Mouse (Mus musculus): ENCODE data around the gene Hebp1. TPM values are rescaled to one million over a fixed set of nuclear protein-coding genes. Genes with fewer than 3 reads are reported as not detected.

Hebp1 gene
- total RNA-seq, 4 experiments from 2014 or later = 48.6 to 60.9 (median 56.7) TPM

DNA sequence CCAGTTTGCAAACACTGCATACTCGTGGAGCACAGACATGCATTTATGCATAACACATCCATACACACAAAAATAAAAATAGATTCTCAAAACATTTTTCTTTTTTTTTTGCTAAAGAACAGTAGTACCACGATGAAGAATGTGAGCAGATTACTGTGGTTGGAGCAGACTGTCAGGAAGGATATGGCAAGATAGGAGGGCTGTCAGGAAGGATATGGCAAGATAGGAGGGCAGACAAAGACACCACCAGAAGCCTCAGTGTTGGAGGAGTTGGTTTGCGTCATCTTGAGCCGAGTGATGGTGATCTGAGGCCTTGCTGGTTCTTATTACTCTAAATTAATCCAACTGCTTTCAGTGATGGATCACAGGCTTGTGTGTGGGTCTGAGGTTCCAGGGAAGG is 35.0 kb downstream of the Hebp1 start:
- DNase-seq (ENCODE audit: low spot score in 2 of 2) = no peak

DNA sequence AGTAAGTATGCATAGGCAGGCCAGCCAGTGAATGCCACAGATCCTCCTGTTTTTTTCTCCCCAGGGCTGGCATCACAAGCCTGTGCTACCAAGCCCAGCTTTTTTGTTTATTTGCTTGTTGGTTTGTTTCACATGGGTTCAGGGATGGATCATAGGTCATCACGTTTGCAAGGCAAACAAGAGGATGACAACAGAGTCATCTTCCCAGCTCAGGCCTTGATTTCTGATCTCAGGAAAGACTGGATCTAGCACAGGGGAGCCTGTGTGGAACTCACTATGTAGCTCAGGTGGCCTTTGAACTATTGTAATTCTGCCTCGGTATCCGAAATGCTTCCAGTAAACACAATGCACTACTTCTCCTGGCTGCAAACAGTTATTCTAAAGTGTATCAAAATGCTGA is 35.5 kb downstream of the Hebp1 start:
- DNase-seq (ENCODE audit: low spot score in 2 of 2) = no peak

DNA sequence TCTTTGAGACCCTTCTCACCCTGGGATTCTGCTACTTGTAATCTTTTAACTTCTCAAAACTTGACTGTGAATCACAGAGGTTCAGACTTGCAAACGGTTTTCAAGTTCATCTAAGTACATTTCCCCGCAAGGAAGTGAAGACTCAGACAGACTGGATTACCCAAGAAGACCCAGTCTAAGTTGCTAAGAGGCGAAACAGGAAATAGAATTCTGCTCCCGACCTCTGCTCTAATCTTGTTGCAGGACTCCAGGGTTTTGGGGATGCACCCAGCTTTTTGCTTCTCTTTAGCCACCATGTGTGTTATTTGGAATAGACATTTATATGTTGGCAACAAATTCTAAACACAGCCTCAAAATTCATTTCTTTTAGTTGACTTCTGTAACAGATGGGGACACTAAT is 36.5 kb downstream of the Hebp1 start:
- DNase-seq (ENCODE audit: low spot score in 2 of 2) = no peak

DNA sequence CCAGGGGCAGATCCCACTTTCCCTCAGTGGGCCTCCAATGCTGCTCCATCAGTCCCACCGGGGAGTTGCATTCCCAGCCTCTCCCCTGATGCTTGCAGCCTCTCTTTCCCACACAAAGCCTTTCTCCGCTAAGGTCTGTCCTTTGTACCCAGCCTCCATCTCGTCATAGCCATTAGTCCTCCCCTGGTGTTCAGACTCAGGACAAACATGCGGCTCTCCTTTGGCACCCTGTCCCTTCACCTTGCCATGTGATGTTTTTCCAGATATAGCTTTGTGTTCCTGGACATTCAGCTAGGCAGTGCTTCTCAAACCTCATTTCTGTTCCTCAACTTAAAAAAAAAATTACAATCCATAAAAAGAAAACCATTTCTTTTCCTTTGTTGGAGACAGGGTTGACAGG is 39.3 kb downstream of the Hebp1 start:
- DNase-seq (ENCODE audit: low spot score in 2 of 2) = no peak

- no peak for DNase-seq (ENCODE audit: low spot score in 2 of 2)
Measured at GRCm38 (mm10) chr6:135157496-135157895, 40.3 kb downstream of the Hebp1 start.

- DNase-seq (ENCODE audit: low spot score in 2 of 2) = no peak
Measured at GRCm38 (mm10) chr6:135156597-135156996, 41.2 kb downstream of the Hebp1 start.

GRCm38 (mm10) chr6:135153719-135154118 is 44.1 kb downstream of the Hebp1 start:
- peak in 1 of 2 experiments; percentile 51 for DNase-seq (ENCODE audit: low spot score in 2 of 2)

- no peak for DNase-seq (ENCODE audit: low spot score in 2 of 2)
Measured at GRCm38 (mm10) chr6:135150311-135150710, 47.5 kb downstream of the Hebp1 start.

DNA sequence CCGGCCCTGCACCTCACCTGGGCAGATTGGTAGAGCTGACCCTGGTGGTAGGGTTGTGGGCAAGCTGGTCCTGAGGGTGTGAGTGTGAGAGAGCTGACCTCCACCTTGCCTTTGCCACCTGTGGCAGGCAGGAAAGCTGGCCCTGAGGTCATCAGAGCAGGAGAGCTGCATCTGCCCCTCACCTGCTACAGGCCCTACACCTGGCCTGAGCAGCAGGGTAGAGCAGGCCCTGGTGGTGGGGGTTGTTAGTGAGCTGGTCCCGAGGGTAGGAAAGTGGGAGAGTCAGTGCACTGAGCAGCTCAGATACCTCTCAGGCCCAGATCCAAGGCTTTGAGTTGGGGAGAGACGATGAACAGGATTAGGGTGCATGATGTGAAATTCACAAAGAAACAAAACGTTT is 48.1 kb downstream of the Hebp1 start:
- no peak for DNase-seq (ENCODE audit: low spot score in 2 of 2)

DNA sequence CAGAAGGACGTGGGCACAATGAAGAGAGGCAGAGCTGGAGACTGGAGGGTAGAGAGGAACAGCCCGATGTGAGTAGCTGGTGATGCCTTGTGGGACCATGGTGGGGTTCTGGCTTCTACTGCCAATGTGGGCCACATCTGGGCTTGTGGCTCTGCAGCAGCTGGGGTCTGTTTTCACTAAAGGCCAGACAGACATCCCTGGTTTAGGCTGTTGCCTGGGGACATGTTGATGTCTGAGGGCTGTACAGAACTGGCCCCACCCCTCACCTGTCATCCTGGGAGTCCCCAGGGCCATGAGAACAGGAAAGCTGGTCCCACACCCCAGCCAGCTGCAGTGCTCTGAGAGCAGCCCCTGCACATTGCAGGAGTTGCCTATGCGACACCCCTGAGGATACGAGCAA is 48.6 kb downstream of the Hebp1 start:
- DNase-seq (ENCODE audit: low spot score in 2 of 2) = no peak

DNA sequence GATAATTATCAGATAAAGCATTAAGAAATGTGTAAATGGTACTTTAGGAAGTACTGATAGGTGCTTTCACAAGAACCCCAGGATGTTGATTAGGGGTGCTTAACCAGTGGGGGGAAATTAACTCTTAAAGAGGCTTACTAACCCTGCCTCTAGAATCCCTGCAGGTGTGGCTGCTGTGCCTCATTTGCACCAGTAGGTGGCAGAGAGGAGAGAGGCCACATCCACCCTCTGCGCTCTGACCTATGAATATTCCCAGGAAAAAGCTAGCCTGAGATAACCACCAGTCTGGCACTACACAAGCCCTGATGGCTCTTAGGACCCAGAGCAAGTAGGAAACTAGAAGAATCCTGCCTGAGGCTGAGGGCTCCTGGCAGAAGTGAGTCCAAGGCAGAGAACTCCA is 49.3 kb downstream of the Hebp1 start:
- DNase-seq (ENCODE audit: low spot score in 2 of 2) = no peak

- no peak for DNase-seq (ENCODE audit: low spot score in 2 of 2)
Measured at GRCm38 (mm10) chr6:135145976-135146375, 51.8 kb downstream of the Hebp1 start.

DNA sequence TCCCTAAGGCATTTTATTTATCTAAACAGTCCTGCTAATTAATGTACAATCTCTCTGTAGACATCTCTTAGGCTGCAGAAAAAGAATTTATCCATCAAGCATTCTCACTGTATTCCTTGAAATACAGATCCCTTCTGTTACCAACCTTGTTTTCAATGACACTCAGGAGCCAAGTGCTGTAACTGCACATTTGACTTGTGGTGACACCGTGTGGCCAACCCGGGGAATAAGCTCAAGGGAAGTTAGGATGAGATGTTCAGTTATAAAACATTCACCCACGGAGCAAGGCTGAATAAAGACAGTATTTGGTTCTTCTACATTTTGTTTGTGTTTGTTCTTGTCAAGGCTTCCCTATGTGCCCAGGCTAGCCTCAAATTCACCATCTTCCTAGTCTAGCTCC is 53.3 kb downstream of the Hebp1 start:
- no peak for DNase-seq (ENCODE audit: low spot score in 2 of 2)

DNA sequence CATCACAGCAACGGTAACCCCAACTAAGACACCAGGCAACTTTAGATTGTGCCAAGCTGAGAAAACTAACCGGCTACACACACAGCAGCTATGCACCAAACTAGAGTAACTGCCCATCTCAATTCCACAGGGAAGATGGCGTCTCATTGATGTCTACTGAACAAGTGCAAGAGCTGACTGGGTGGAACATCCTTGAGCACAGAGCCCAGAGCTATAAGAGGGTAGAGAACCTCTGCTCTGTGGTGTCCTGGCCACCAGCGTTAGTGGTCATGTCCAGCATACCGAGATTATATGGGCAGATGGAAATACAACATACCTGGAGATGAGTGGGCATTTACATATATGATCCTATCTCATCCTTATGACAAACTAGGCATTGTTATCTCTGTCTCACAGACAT is 54.7 kb downstream of the Hebp1 start:
- DNase-seq (ENCODE audit: low spot score in 2 of 2) = no peak

DNA sequence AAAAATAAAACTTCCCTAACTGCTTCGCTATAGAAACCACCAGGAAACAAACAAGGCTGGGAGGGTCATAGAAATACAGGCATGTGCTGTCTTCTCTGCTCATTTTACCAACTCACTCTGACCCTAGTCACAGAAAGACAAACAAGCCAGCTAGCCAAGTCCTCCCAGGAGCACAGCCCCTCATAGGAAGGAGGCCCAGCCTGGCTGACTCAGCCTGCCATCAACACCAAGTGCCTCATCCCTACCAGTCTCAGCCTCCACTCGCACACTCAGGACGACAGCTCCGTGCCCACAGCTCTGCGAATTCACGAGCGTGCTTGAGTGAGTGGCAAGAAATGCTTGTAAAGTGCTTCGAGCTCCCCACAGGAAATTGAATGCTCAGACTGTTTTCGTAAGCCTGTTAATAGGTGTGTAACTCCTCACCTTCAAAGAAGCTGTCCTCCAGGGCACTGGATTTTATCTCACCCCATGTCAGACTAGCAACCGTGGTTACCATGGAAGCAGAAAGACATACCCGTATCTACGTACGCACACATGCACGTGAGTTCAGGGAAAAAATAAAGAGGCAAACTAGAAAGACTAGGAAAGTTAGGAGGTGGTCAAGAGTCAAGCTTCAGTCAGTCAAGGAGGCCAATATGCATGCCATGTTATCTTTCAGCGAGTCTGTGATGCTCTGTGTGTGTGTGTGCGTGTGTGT is 56.2 kb downstream of the Hebp1 start:
- DNase-seq (ENCODE audit: low spot score in 2 of 2) = no peak

DNA sequence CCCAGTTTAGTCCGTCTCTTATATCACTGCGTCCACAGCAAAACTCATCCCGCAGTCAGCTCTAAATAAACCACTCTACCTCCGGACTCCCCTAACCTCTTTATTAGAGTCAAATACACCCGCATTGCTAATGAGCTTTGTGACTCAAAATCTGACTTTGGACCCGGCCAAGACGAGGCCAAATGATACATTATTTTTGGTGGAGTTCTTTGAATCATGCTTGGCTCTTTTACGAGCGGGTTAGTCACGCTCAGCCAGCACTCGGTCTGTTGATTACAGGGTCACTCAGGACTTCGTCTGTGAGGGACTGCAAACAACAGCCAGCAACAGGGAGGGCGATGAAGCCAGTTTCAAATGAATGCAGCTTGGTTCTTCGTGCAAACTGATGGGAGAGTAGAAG is 59.1 kb downstream of the Hebp1 start:
- no peak for DNase-seq (ENCODE audit: low spot score in 2 of 2)

GRCm38 (mm10) chr6:135138207-135138606 is 59.6 kb downstream of the Hebp1 start:
- no peak for DNase-seq (ENCODE audit: low spot score in 2 of 2)

GRCm38 (mm10) chr6:135137736-135138135 is 60.1 kb downstream of the Hebp1 start:
- no peak for DNase-seq (ENCODE audit: low spot score in 2 of 2)

DNA sequence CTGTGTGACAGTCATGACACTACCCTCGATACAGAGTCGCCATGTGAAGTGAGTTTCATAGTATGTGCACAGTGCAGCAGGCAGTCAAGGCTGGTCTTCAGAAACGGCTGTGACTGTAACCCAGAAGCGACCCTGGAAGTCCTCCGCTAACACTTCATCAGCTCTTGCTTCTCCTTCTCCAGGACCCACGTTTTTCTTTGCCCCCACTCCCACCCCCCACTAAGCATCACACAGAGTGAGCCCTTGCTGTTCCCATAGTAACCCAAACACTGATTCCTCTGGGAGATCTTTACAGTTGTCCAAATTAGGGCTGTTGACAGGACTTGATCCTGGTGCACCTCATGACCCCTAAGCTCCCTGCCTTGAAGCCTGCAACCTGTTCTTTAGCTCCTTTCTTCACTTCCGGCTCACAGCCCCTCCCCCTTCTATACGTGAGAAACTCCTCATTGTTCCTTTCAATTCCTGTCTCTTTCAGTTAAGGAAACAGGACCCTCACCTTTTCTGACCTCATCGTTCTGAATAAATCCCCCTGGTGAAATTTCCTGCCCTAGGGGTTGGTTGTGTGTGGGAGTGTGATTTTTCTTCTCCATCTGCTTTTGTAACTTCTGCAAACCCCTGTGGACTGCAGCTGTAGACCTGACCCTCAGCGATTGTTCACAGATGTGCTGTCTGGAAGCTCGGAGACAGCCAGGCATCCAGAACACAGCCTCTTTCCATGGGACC is 61.2 kb downstream of the Hebp1 start:
- no peak for DNase-seq (ENCODE audit: low spot score in 2 of 2)

- no peak for DNase-seq (ENCODE audit: low spot score in 2 of 2)
Measured at GRCm38 (mm10) chr6:135135735-135136134, 62.1 kb downstream of the Hebp1 start.

DNA sequence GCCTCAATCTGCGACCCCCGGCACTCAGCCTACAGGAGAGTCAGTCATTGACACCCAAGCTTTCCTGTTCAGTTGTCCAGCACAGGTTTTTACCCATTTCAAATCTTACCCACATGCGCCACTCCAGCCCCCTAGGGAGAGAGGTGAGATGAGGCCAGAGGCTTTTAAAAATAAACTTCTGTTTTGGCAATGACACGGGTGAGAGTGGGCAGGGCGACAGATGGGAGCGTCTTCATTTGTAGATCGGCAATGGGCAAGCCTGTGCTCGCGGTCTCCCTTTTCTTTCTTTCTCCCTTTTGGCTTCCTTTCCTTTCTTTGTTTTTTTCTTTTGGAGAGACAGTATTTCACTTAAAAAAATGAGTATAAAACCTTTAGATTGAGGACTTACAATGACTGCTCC is 64.3 kb downstream of the Hebp1 start:
- DNase-seq (ENCODE audit: low spot score in 2 of 2) = no peak

DNA sequence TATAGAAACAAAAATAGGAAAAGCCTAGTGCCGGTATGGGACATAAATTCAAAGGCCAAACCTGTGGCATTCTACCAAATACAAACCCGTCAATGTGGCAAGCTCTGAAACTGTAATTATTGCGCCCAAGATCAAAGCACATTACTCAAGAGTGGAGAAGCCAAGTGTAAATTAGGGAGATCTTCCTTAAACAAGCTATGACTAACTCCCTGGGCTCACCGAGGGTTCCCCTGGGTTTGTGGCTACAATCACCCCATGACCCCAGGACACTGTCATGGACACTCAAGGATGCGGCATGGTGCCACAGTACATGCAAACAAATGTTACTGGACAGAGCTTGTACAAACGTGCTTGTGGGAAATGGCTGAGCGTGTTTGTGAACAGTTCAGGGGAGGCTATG is 64.7 kb downstream of the Hebp1 start:
- DNase-seq (ENCODE audit: low spot score in 2 of 2) = no peak

DNA sequence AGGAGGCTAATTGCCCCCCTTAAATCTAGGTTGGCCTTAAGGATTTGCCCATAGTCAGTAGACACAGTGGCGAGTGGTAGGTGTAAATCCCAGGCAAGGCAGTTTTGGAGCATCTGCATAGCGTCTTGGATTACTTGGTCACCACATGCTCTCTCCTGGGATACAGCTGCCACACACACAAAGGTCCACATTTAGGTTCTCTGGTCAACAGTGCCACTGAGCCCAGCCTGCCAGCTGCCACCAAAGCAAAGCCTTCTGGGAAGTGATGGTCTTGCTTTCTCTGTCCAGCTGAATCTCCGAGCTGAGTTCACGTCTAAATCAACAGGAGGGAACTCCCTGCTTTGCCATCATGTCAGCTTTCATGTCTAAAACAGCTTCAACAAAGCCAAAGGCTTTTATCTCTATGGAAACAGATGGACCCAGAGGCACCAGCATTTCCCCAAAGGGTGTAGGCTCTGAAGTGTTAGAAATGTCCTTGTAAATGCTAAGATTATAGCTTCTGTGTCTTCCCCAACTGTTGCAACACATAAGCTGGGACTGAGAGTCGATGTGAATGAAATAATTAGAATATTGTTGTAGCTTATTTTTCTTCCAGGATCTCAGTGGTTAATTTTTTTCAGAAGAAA is 73.0 kb downstream of the Hebp1 start:
- DNase-seq (ENCODE audit: low spot score in 2 of 2) = no peak
